Mouse (Mus musculus): Measurements from ENCODE around the gene Rhoh. TPM values are rescaled to one million over a fixed set of nuclear protein-coding genes. Genes with fewer than 3 reads are reported as not detected.

Rhoh gene
- polyA plus RNA-seq, 1 experiment from 2014 or later: 0.78 TPM

- no peak overlapping the region for H3K9ac ChIP-seq (replicated peaks)
- no peaks in the 10 kb centered on the region for H3K27me3 ChIP-seq (replicated peaks)
- H3K4me3 ChIP-seq (replicated peaks): no peak overlapping the region
- no peak overlapping the region for H3K4me2 ChIP-seq
- no peak overlapping the region for H3K27ac ChIP-seq (replicated peaks)
- no peaks in the 10 kb centered on the region for H3K36me3 ChIP-seq
- ATAC-seq (ENCODE audit: low FRiP score): no peak
- no peaks in the 10 kb centered on the region for H3K4me1 ChIP-seq
- 68% methylated on average over 11 of the region's 11 CpGs for WGBS
- no peaks in the 10 kb centered on the region for H3K9me3 ChIP-seq (replicated peaks)
These were observed 76.2 kb downstream of the Rhoh start for GRCm38 (mm10) chr5:65937011-65937726.

DNA sequence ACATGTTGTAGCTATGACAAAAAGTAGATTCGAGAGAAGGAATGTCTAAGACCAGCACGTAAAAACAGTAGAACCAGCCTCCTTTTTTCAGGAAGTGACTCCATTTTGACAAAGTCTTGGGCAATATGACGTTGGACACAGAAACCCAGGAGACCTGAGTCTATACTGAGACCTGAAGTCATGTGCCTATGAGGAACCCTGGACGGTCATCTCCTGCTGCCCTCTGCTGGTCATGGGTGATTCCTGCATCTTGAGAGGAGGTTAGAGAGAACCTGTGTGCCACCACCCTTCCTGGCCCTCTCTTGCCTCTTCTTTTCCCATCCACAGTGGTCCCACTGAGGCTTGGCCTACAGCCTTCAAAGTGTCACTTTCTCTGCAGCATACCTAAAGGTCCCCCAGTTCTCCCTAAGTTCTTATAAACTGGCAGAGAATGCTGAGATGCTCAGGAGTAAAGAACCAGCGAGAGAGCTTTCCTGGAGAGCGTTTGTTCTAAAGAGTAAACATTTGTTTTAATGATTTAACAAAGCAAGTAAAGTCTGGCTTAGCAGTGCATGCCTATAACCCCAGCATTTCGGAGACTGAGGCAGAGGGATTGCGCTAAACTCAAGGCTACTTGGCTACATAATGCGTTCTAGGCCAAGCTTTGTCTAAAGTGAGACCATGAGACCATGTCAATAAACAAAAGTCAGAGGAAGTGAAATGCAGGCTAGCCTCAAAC, 77.1 kb downstream of the Rhoh start:
- 60% methylated on average over 9 of the region's 9 CpGs for WGBS
- Histone ChIP-seq H3K9ac (replicated peaks) (no peak overlapping the region), H3K4me1 (no peaks in the 10 kb centered on the region), H3K4me3 (replicated peaks) (no peak overlapping the region), H3K27me3 (replicated peaks) (no peaks in the 10 kb centered on the region), H3K9me3 (replicated peaks) (no peaks in the 10 kb centered on the region), H3K4me2 (no peak overlapping the region), H3K36me3 (no peaks in the 10 kb centered on the region), H3K27ac (replicated peaks) (no peak overlapping the region)
- ATAC-seq (ENCODE audit: low FRiP score): peak; percentile 50; the same call in 1 of the 2 replicates

DNA sequence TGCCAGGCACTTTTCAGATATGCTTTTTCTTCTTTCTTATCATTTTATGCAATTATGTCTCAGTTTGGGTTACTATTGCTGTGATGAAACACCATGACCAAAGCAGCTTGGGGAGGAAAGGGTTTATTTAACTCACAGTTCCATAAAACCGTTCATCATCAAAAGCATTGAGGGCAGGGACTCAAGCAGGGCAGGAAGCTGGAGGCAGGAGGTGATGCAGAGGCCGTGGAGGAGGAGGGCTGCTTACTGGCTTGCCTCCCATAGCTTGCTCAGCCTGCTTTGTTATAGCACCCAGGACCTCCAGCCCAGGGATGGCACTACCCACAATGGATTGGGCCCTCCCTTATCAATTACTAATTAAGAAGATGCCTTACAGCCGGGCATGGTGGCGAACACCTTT, 80.1 kb downstream of the Rhoh start:
- ATAC-seq (ENCODE audit: low FRiP score): no peak

More for the DNA sequence above, 80.1 kb downstream of the Rhoh start:
- Histone ChIP-seq H3K4me1 (no peaks in the 10 kb centered on the region), H3K4me3 (replicated peaks) (no peak overlapping the region), H3K27me3 (replicated peaks) (no peaks in the 10 kb centered on the region), H3K36me3 (no peaks in the 10 kb centered on the region), H3K27ac (replicated peaks) (no peak overlapping the region), H3K9ac (replicated peaks) (no peak overlapping the region), H3K4me2 (no peak overlapping the region), H3K9me3 (replicated peaks) (0 out of 2 replicates have a peak, but pooled peaks cover 3% of the 10 kb centered on the region)
- 73% methylated on average over 4 of the region's 4 CpGs for WGBS

Other genes starting within 250 kb of the Rhoh start
- gene Pds5a, start 162.9 kb upstream of the Rhoh start, polyA plus RNA-seq (2015; fragmentation: Nextera tagmentation; extraction: Ambion mirVana): 35.6 and 38.0 TPM in 2 replicates
- gene N4bp2, start 97.7 kb upstream of the Rhoh start, polyA plus RNA-seq (2015; fragmentation: Nextera tagmentation; extraction: Ambion mirVana): 13.7 and 16.6 TPM in 2 replicates
- 3.5 TPM in 1 of 2 replicates, not detected in the other for gene Chrna9, start 73.7 kb downstream of the Rhoh start, polyA plus RNA-seq (2015; fragmentation: Nextera tagmentation; extraction: Ambion mirVana)
- gene 9130230L23Rik, start 143.1 kb downstream of the Rhoh start, polyA plus RNA-seq (2015; fragmentation: Nextera tagmentation; extraction: Ambion mirVana): 0.14 TPM in 1 of 2 replicates, not detected in the other